Mouse (Mus musculus): Measurements from ENCODE around the gene Pmm1.

DNA sequence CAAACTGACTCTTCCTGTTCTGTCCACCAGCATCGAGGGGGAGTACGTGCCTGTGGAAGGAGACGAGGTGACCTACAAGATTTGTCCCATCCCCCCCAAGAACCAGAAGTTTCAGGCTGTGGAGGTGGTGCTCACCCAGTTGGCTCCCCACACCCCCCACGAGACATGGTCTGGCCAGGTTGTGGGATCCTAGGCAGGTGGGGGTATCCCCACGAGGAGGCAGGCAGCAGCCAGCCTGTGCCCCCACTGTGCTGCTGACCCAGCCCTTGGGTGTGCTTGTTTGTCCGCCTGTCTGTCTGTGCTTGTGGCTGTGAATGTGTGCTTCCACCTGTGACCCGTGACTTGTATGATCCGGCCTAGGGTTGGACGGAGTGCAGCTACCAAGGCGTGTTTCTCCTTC lies 11.7 kb downstream of the Pmm1 start:
- TF ChIP-seq POLR2A (IDR thresholded peaks at IDR 0.05; ENCODE audit: borderline replicate concordance, extremely low read depth, low read depth, low read length) (no peak), CTCF (IDR thresholded peaks at IDR 0.05; ENCODE audit: insufficient read depth, low read length) (no peak)

All from lung, adult 2 months (tissue).